Mouse (Mus musculus) adrenal gland, adult 2 months (tissue): ENCODE measurements around the gene Akr1c13. TPM values are rescaled to one million over a fixed set of nuclear protein-coding genes. Genes with fewer than 3 reads are reported as not detected.
"Not testable (repeated sequence)": the region's sequence is repeated elsewhere in the genome, so short reads cannot be mapped to it uniquely, and the experiment has no call there.

Experiments used
- DNase-seq: peaks from one replicate; pipeline ENCODE4 v3.0.0; 2021
- long read RNA-seq: library from polyadenylated mRNA; stranded (forward); transcript quantifications from one replicate; pipeline ENCODE4 v2.0.0, GENCODE M21; 2021
- polyA plus RNA-seq: library from polyadenylated mRNA; depleted of rRNA; stranded (reverse); fragments of >200 nt; gene quantifications from 2 replicates; pipeline ENCODE4 v1.2.3, GENCODE M21; 2012; rRNA removed
- total RNA-seq, 2 experiments: library from RNA; stranded (reverse); gene quantifications; 2 replicates each; pipeline ENCODE4 v1.2.3; 2021

The Akr1c13 gene
- 10 to 100 TPM in 1 of 2 experiments, 1 to 10 TPM in 1; 6.5 to 25.1 TPM for total RNA-seq
- 3.0 and 3.4 TPM in 2 replicates for polyA plus RNA-seq
- long read RNA-seq, transcript Akr1c13-201 (9 exons, 1,262 nt) = major isoform, 5 of 7 reads
- long read RNA-seq, partial matches to known transcripts = 1 of 7 reads
- long read RNA-seq, other reads (novel, unspliced or antisense) = 1 of 7 reads

DNA sequence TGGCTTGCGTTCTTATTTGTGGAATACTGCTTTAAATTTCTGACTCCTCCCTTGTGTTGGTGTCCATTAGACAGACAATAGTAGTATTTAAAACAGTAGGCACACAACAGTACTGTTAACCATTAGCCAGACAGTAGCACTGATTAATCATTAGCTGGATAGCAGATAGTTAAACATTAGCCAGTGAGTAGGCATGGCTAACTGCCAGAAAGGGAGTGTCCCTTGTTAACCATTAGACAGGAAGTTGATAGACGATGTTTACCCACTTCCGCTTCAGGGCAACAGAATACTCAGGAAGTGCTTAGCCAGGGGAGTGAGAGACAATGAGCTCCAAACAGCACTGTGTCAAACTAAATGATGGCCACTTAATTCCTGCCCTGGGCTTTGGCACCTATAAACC lies at the start of gene Akr1c13:
TSS of gene Akr1c13 (plus strand) at position 247 of the 400 bp plus-strand sequence.
- peak; percentile 34 for DNase-seq

DNA sequence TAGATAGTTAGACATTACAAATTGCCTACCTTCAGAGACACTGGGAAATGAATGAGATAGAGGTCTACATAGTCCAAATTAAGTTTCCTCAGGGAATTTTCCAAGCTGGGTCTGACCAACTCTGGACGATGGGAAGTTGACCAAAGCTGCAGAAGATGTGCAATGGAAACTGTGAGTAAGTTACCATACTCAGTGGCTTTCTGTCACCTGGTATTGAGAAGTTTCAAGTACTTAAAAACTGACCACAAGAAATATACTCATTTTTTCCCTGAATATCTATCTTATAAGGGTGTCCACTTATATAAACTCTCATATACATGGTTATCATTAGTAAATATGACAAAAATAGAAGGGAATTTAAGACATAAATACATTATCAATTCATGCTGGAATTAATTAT lies 46.7 kb upstream of the Akr1c13 start:
- no peak for DNase-seq

DNA sequence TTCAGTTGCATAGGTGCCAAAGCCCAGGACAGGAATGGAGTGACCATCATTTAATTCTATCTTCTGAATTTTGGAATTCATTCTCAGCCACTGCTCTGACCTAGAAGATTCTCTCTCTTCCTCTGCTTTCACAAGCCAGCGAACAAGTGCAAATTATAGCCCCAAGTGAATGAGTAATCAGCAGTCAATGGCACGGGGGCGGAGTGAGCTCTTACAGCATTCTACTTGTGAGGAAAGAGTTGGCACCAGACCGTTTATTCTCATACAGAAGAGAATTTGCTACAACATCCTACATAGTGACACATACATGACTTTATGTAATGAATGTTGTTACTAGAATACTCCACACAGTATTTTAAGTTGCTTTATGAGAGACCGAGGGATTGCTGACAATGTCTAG lies 40.4 kb upstream of the Akr1c13 start, which contains the start of gene Akr1c18:
TSS of gene Akr1c18 (minus strand) at position 137 of the 400 bp plus-strand sequence.
- DNase-seq = peak; percentile 63

DNA sequence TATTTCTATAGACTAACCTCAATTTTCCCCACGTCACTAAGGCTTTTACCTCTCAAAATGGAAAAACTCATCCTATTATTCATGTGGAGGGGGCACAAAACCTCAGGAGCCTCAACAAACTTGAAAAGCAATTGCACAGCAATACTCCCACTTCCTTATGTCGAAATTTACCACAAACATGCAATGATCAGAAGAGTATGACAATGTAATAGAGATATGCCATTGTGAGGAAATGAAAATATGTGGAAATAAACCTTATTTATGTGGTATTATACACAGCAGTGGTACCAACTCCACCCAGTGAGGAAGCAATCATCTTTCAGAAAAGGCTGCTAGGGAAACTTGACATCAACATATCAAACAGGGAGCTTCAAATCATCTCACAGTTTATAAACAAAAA lies 38.0 kb upstream of the Akr1c13 start:
- no peak for DNase-seq

DNA sequence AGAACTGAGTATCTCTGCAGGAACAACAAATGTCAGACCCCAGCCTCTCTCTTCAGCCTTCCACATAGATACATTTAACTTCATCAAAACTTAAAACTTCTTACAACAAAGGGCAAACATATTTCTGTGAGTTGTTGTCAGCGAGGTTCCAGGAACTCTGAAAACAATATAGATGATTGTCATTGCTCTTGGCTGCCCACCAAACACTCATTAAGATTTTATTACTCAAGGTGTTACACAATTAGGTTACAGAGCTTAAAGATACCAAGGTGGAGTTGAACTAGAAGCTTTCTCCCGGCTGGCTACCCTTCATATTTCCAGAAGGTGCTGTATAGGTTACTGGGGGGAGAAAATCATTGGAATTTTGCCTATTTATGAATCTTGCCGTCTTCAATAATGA lies 37.4 kb upstream of the Akr1c13 start:
- no peak for DNase-seq

DNA sequence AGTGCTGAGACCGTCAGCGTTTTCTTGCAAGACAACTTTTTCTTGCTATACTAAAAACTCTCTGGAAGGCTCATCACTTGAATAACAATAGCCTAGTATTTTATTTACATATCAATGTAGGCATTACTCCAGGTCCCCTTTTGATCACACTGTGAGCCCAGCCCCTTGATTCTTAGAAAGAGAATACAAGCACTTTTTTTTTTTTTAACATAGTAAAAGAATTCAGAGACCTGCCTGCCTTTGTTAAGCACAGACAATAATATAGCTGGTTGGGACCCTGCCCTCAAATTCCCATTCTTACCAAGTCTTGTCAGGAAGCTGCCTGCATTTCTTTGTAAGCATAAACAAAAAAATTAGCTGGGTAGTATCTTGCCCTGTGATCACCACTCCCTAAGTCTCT lies 35.7 kb upstream of the Akr1c13 start:
- no peak for DNase-seq

DNA sequence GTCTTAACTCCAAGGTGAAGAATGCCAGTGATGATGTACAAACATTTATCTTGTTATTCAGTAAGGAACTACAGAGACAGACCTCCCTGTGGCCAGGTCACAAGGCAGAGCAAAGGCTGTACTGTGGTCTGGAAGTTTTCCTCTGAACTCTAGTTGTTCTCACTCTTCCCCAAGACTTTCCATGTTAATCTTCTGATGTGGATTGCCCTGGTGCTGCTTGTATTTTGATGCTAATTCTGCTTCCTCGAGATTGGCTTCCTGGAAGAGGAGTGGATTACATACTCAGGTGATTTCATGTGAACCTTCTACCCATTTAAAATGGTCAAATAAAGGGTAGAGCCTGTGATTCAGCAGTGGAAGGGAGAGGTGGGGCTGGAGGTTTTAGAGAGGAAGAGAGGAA lies 22.9 kb upstream of the Akr1c13 start:
- no peak for DNase-seq

DNA sequence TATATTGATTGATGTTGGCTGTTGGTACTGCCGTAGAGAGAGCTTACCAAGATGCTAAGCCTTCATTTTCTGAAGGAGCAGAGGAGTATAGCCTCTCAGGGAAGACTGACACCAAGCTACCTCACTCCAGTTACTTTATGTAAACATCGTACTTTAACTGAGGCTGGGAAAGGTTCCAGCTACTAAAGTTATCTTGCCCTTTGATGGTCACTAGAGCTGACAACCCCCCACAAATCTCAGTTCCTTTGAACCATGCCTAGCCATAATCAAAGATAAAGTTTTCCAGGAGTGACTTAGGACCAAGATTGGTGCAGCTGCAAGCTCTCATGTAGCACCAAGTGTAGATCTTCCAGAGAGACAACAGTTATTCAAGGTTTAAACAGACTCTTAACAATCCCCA lies 18.0 kb upstream of the Akr1c13 start:
- DNase-seq = no peak

DNA sequence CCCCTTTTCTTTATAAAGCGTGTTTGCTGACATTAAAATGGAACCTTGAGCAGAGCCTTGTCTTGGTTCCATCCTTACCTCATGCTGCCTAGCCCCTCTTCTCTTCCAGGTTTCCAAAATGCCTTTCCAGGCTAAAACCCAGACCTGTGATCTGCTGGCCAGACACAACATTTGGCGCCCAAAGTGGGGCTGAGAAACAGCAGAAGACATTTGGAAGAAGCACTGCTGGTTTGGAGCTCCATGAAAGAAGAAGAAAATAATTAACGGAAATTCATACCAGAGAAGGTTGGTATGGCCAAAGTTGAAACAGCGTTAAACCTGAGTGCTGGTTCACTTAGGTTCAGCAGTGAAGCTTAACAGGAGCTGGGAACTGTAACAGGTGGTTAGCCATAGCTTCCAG lies 9.6 kb upstream of the Akr1c13 start:
- not testable (repeated sequence) for DNase-seq

DNA sequence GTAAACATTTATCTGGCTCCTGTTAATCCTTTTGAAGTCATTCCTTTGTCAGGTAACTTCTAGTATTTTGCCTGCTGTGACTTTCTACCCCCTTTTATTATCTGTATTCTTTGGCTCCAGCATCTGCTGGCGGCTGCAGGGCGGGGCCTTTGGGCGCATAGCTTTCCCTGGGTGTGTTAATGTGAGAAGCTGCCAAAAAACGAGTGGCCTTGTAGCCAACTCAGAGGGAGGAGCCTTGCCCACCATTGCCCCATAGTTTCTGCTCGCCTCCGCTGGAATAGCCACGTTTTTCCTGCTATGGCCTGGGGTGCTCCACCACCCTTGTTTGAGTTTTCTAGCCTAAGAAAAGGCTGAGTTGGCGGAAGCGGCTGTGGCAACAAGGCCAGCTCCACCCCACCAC lies 7.8 kb upstream of the Akr1c13 start:
- DNase-seq = no peak

DNA sequence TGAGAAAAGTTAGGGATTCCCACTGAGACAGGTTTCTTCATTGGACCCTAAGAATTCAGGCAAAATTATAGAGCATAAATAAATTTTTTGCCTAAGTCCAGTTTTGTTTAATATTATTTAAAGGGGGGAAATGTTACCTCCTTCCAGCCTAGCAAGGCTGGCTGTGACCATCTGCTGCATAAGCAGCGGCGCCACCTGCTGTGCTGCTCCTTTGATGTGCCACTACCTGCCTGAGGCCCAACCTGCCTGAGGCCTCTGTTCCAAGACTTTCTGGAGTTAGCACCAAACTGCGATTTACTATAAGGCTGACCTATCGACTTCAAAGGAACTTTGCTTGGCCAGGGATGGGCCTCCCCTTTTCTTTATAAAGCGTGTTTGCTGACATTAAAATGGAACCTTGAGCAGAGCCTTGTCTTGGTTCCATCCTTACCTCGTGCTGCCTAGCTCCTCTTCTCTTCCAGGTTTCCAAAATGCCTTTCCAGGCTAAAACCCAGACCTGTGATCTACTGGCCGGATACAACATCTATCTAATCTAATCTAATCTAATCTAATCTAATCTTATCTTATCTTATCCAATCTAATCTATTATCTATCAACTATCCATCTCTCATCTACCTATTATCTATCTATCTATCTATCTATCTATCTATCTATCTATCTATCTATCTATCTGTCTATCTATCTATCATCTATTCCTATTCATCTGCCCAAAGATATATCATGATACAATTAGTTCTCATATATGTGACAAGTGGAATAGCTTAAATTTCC lies 4.1 kb upstream of the Akr1c13 start:
- not testable (repeated sequence) for DNase-seq

DNA sequence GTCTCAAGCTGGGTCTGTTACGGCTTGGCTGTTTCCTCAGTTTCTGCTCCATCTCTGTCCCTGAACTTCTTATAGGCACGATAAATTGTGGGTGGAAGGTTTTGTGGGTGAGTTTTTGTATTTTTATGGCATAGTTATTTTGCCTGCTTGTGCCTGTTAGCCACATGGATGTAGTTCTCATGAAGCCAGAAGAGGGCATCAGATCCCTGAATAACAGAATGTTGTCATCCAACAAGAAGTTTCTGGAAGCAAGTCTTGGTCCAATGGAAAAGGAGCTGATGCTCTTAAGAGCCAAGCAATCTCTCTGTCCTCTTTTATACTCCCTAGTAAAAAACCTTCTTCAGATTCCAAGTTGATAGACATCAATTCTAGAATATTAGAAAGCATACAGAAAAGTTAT lies 2.8 kb upstream of the Akr1c13 start:
- DNase-seq = no peak

DNA sequence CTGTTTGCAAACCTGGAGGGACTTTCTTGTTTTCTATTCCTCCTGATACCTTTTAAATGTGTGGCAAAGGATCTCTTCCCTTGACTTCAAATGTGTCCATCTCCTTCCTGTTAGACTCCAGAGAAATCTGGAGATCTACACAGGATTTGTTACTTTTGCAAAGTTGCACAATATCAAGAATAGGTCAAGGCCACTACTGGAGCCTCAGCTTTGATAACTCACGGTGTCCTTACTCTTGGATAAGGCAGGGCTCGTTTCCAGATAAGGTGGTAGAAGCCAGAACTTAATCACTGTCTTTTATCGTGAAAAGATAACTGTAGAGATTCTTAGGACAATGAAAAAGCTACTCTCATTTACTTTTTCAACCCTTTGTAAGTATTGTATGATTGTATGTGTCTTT lies 1.6 kb downstream of the Akr1c13 start:
- no peak for DNase-seq

DNA sequence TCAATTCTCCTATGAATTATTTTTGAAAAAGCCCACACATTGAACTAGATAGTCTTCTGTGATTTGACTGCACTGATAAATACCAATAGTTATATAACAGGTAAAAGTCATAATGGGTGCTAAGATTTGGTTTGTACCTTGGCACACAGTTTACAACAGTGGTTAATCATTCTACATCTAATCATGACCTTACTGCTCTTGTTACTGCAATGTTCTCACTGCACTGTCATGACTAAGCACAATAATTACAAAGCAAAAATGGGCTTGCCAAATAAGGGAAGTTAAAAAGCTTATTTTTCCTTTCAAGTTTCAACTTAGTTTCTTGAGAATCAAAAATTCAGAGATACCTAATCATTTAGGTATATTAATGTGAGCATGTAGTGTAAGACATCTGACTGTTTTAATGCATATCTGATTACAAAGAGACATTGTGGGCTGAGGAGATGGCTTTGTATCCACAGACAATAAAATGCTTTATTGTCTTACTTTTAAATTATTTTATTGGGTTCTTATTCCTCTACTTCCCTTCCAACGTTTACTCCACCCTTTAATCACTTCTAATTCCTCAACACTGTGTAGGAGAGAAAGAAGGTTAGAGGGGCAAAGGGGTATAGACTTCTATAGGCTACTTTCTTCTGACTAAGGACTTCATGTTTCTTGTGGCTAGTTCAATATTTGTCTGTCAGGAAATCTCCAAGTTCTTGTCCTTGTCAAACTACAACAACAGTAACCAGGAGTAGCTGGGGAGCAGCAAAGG lies 15.4 kb downstream of the Akr1c13 start:
- no peak for DNase-seq

DNA sequence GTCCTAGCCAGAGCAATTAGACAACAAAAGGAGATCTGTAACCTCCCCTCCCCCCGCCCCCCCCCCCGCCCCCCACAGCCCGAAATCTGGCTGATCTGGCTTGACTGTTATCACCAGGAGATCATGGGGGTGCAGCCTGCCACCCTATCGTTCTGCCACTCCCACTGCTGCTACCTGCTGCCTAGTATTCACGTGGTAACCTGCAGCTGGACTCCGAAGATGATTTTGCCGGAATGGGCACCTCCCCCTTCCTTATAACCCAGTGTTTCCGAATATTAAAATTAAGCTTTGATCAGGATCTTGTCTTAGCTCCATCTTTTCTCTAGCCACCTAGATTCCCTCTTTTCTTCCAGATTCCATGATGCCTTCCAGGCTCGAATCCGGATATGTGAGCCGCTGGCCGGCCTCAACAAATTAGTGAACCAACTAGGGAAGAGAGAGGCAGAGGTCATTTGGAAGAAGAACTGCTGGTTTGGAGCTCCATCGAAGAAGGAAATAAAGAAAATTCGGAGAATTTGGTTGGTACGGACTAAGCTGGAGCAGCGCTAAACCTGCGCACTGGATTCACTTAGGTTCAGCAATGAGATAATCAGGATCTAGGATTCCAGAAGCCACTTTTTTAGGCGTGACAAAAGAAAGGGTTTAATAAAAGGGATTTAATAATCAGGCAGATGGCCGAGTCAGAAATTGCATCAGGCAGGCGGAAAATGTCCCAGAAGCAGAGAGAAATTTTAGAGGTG lies 20.8 kb downstream of the Akr1c13 start:
- no peak for DNase-seq

DNA sequence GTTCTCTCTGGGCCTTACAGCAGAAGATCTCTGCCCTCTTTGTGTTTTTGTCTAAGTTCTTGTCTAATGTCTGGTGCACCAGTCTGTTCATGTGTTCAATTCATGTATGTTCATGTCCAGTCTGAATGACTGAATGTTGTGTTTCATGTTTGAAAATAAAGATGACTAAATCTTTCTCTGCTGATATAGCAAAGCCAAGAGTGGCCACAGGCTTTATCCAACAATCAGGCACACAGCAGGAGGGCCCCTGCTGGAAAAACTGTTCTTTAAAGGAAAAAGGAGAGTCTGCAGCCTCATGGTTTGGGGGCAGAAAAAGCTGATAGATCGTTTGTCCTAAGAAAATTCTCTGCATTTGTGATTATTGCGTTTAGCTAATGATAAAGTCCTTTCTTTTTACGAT lies 21.4 kb downstream of the Akr1c13 start:
- DNase-seq = no peak

DNA sequence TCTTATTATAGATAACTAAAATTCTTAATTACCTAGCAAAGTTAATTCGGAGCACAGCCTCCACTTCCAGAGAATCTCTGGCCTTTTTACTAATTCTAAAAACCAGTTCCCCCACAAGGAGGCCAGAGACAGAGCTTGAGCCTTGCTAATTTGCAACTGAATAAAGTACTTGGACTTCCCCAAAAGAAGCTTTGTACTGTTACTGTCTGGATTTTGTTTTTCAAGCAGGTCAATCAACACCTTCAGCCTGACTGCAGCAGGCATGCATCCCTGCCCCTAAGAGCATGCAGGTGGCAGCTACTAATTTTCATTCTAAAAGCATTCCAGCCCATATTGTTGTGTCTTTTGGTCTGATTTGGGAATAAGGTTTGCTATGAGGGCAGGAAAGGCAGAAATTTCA lies 24.5 kb downstream of the Akr1c13 start:
- DNase-seq = not testable (repeated sequence)

DNA sequence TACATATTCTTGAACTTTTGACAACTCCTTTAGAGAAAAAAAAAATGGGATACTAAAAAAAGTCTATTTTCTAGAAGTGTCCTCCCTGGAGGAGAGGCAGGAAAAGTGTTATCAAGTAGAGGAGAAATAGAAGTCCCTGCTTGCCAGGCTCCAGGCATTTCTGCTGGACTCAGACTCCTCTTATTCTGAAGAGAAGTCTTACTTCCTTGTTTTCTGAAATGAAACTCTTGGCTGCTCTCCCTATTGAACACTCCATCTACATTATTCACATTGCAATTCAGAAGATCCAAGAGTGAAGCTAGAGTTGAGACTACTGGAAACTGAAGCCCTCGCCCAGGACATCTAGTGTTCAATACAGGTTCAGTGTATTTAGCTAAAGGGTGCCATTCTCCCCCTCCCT lies 37.5 kb downstream of the Akr1c13 start, which contains the start of gene Akr1c19:
TSS of gene Akr1c19 (plus strand) at position 260 of the 400 bp plus-strand sequence.
- no peak for DNase-seq

DNA sequence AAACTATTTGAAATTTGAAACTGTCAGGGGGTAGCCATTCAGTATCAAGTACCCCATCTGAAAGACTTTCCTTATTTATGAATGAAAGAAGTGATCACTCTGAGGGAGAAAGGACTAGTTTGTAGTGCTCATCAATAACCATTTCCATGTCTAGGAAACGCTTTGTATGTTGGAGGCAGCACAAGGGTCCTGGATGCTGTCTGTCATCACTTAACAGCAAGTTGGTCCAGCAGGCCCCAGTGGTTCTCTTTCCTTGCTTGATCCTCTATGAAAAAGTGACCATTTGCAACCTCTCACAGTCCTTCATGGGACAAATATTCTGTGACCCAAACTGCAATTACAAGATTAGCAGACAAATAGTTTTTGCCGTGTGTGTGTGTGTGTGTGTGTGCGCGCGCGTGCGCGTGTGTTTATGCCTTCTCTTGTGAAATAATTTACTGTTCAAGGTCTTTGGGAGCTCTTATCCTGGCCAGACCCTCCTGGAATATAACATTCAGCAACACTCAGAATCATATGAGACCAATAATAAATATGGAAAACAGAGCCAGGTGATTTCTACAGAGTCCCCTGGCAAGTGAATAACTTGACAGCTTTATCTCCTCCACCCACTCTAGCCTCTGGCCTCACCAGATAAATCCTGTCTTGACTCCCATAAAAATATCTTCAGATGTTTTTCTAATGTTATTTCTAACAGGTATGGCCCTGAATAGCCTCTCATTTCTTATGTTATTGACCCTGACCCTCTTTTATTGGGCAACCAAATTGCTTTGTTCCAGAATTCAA lies 40.1 kb downstream of the Akr1c13 start:
- no peak for DNase-seq

DNA sequence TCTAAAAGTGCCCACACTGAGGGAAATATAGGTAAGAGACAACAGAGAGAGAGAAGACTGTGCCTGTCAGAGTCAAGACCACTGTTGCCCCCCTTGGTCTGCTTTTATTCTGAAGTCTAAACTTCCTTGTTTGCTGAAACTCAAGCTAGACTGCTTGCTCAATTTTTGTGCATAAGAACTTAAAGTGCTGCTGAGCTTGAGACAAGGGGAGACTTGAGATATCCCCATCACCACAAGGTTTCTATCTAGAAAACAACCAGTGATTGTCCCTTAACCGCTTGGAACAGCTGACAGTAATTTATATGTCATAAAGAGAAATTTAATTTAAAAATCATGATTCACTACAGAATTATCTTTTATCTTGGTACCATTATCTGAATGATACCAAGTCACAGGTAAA lies 42.2 kb downstream of the Akr1c13 start:
- no peak for DNase-seq

DNA sequence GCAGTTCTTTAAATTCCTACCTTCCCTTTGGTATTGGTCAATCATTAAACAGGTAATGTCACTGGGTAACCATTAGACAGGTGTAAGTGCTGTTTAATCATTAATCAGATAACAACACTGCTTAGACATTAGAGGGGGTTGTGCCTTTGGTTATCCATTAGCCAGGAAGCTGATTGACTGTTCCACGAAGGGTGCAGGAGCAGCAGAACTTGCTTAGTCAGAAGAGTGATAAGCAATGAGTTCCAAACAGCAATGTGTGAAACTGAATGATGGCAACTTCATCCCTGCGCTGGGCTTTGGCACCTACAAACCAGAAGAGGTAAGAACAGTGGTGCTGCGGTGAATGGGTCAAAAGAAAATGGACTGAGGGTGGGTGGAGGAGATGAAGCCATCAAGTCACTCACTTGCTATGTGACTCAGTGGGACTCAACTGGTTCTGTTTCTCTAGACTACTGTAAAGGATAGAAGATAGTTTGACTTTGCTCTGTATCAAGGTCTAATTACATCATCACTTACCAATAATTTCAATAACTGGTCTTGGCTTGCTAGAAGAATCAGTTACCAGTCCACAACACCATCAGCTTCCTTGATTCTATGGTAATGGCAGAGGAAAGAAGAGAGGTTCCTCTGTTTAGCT lies 42.7 kb downstream of the Akr1c13 start:
- no peak for DNase-seq
